Mouse (Mus musculus) frontal cortex, postnatal 14 days (tissue): ENCODE measurements around the gene Itga4.
A peak's percentile ranks its signal among the peaks of the same experiment; 100 is the strongest.

ENCODE experiments used
- DNase-seq, 2 experiments: peaks; one replicate each; pipeline ENCODE4 v3.0.0; 2022; ENCODE audit warnings: low spot score in 2 of 2

Itga4 gene

GRCm38 (mm10) chr2:79255192-79256000, at the start of gene Itga4:
Gene Itga4, plus strand, starts transcription at chr2:79255426.
- peak; percentile 41 to 62 for DNase-seq

- DNase-seq: no peak
These were observed 49.0 kb upstream of the Itga4 start for GRCm38 (mm10) chr2:79206191-79206755.

GRCm38 (mm10) chr2:79214982-79215381, 40.2 kb upstream of the Itga4 start:
- DNase-seq: no peak

- DNase-seq: no peak
These were observed 39.7 kb upstream of the Itga4 start for GRCm38 (mm10) chr2:79215479-79215878.

- DNase-seq: no peak
These were observed 30.4 kb upstream of the Itga4 start for GRCm38 (mm10) chr2:79224714-79225426.

- DNase-seq: no peak
These were observed 27.4 kb upstream of the Itga4 start for GRCm38 (mm10) chr2:79227805-79228241.

GRCm38 (mm10) chr2:79231056-79231949, 23.9 kb upstream of the Itga4 start:
- no peak for DNase-seq

- DNase-seq: no peak
These were observed 19.3 kb upstream of the Itga4 start for GRCm38 (mm10) chr2:79235767-79236487.

GRCm38 (mm10) chr2:79237216-79237615, 18.0 kb upstream of the Itga4 start:
- DNase-seq: no peak

- no peak for DNase-seq
These were observed 10.9 kb upstream of the Itga4 start for GRCm38 (mm10) chr2:79244276-79244675.

GRCm38 (mm10) chr2:79244743-79245142, 10.5 kb upstream of the Itga4 start:
- DNase-seq: no peak

GRCm38 (mm10) chr2:79248283-79248682, 6.9 kb upstream of the Itga4 start:
- DNase-seq: no peak

GRCm38 (mm10) chr2:79250510-79250909, 4.7 kb upstream of the Itga4 start:
- DNase-seq: no peak

GRCm38 (mm10) chr2:79253754-79254197, 1.4 kb upstream of the Itga4 start:
- DNase-seq: no peak

- DNase-seq: no peak
These were observed 536 bp upstream of the Itga4 start for GRCm38 (mm10) chr2:79254588-79255191.

GRCm38 (mm10) chr2:79256001-79256339, 744 bp downstream of the Itga4 start:
- no peak for DNase-seq

- no peak for DNase-seq
These were observed 1.1 kb downstream of the Itga4 start for GRCm38 (mm10) chr2:79256376-79256775.

- no peak for DNase-seq
These were observed 1.7 kb downstream of the Itga4 start for GRCm38 (mm10) chr2:79256880-79257279.

- DNase-seq: no peak
These were observed 2.2 kb downstream of the Itga4 start for GRCm38 (mm10) chr2:79257411-79257810.

GRCm38 (mm10) chr2:79259326-79259725, 4.1 kb downstream of the Itga4 start:
- no peak for DNase-seq

- peak in 1 of 2 experiments; percentile 46 for DNase-seq
These were observed 10.4 kb downstream of the Itga4 start for GRCm38 (mm10) chr2:79265665-79266064.
